Mouse (Mus musculus) small intestine, adult 2 months (tissue): ENCODE measurements around the gene 1700129C05Rik. TPM values are rescaled to one million over a fixed set of nuclear protein-coding genes. Genes with fewer than 3 reads are reported as not detected.

Experiments
- H3K27ac ChIP-seq: fragments of 200-500 bp; 2 replicates; pipeline ENCODE4 v1.5.1; 2012; ENCODE audit warnings: low read depth, low read length, control low read depth, inconsistent platforms; ENCODE audit not compliant: insufficient read depth
- H3K27me3 ChIP-seq: fragments of 200-500 bp; 2 replicates; pipeline ENCODE4 v1.6.1; 2012; ENCODE audit warnings: mild to moderate bottlenecking, moderate library complexity, low read length, inconsistent platforms; ENCODE audit not compliant: control insufficient read depth, insufficient read depth
- H3K36me3 ChIP-seq: fragments of 200-500 bp; 2 replicates; pipeline ENCODE4 v1.6.1; 2012; ENCODE audit warnings: mild to moderate bottlenecking, low read length, control low read depth, inconsistent platforms; ENCODE audit not compliant: control insufficient read depth, insufficient read depth
- H3K4me1 ChIP-seq: fragments of 200-500 bp; 2 replicates; pipeline ENCODE4 v1.6.1; 2012; ENCODE audit warnings: low read length, inconsistent platforms, mixed read lengths; ENCODE audit not compliant: control insufficient read depth, insufficient read depth, insufficient read length
- H3K4me3 ChIP-seq: fragments of 200-500 bp; 2 replicates; pipeline ENCODE4 v1.5.1; 2012; ENCODE audit warnings: low read depth, mild to moderate bottlenecking, control low read depth, inconsistent platforms, low read length, moderate library complexity
- CTCF ChIP-seq: fragments of 200-500 bp; IDR thresholded peaks from 2 replicates; pipeline ENCODE4 v1.5.1; 2012; ENCODE audit warnings: low read depth, mild to moderate bottlenecking, control low read depth, inconsistent platforms, low read length, moderate library complexity, mixed read lengths; ENCODE audit not compliant: insufficient replicate concordance, insufficient read length; ENCODE audit errors: extremely low read depth
- POLR2A ChIP-seq: fragments of 200-500 bp; IDR thresholded peaks from 2 replicates; pipeline ENCODE4 v1.6.1; 2012; ENCODE audit warnings: low read depth, mild to moderate bottlenecking, control low read depth, inconsistent platforms, low read length, moderate library complexity
- WGBS: fragments of 180-500 bp; shearing (Covaris S2); methylation state at CpG from one replicate; pipeline ENCODE4 v1.1.7; 2018; 5-methylcytosine and 5-hydroxymethylcytosine counted together
- polyA plus RNA-seq: library from polyadenylated mRNA; depleted of rRNA; stranded (reverse); fragments of >200 nt; gene quantifications from 2 replicates; pipeline ENCODE4 v1.2.3, GENCODE M21; 2012; rRNA removed

1700129C05Rik gene
- not detected in 2 replicates for polyA plus RNA-seq

GRCm38 (mm10) chr14:59142793-59143192 lies at the start of gene 1700129C05Rik:
TSS of gene 1700129C05Rik (minus strand) at chr14:59142893.
- H3K27ac ChIP-seq: no peak within 1 kb of the TSS
- 97% methylated on average over 4 of the region's 4 CpGs for WGBS
- no peaks in the 10 kb centered on the region for H3K27me3 ChIP-seq
- H3K4me3 ChIP-seq: no peak within 1 kb of the TSS
- no peaks in the 10 kb centered on the region for H3K36me3 ChIP-seq
- no peak for TF ChIP-seq CTCF
- no peak for TF ChIP-seq POLR2A
- no peaks in the 10 kb centered on the region for H3K4me1 ChIP-seq

GRCm38 (mm10) chr14:59186121-59186520 lies 43.4 kb upstream of the 1700129C05Rik start:
- 92% methylated on average over 2 of the region's 2 CpGs for WGBS
- Histone ChIP-seq H3K36me3 (no peaks in the 10 kb centered on the region), H3K4me3 (no peak overlapping the region)

GRCm38 (mm10) chr14:59185514-59185913 lies 42.8 kb upstream of the 1700129C05Rik start:
- H3K36me3 ChIP-seq: no peaks in the 10 kb centered on the region
- H3K27ac ChIP-seq: no peak overlapping the region
- H3K27me3 ChIP-seq: no peaks in the 10 kb centered on the region
- TF ChIP-seq POLR2A: no peak
- TF ChIP-seq CTCF: no peak
- H3K4me3 ChIP-seq: no peak overlapping the region
- no peaks in the 10 kb centered on the region for H3K4me1 ChIP-seq

More at GRCm38 (mm10) chr14:59186121-59186520, 43.4 kb upstream of the 1700129C05Rik start:
- Histone ChIP-seq H3K27ac (no peak overlapping the region), H3K27me3 (no peaks in the 10 kb centered on the region), H3K4me1 (no peaks in the 10 kb centered on the region)
- TF ChIP-seq CTCF (no peak), POLR2A (no peak)

- TF ChIP-seq CTCF (no peak), POLR2A (no peak)
- H3K4me1 ChIP-seq: no peaks in the 10 kb centered on the region; the same call in 1 of the 2 replicates
- no peaks in the 10 kb centered on the region for H3K27me3 ChIP-seq
- H3K36me3 ChIP-seq: no peaks in the 10 kb centered on the region
- 80% methylated on average over 2 of the region's 2 CpGs for WGBS
- no peak overlapping the region for H3K27ac ChIP-seq
- H3K4me3 ChIP-seq: no peak overlapping the region
These were observed 40.0 kb upstream of the 1700129C05Rik start for GRCm38 (mm10) chr14:59182732-59183131.

DNA sequence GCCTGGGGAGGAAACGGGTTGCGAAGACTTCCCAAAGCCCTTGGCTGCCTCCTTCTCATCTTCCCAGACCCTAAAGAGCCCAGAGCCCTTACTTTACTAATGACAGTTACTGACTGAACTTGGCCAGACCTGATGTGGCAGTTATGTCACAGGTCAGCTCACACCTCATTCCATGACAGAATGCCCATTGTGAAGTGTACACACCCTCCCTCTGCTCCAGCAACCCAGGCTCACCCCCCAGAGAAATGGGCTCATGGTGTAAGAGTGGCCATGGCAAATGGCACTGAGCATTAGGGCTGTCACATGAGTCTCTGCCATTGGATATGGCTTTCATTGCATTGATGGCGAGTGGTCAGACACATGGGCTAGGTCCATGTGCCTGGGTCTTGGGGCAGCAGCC lies 36.0 kb upstream of the 1700129C05Rik start, which contains the start of gene Gm5142:
Gene Gm5142 (minus strand): TSS at position 101 of the 400 bp plus-strand sequence.
- Histone ChIP-seq H3K4me1 (no peaks in the 10 kb centered on the region; the same call in 1 of the 2 replicates), H3K4me3 (no peak within 1 kb of the TSS), H3K27me3 (no peaks in the 10 kb centered on the region), H3K27ac (no peak within 1 kb of the TSS), H3K36me3 (no peaks in the 10 kb centered on the region)
- TF ChIP-seq CTCF: no peak
- TF ChIP-seq POLR2A: no peak
- 96% methylated on average over 3 of the region's 3 CpGs for WGBS

DNA sequence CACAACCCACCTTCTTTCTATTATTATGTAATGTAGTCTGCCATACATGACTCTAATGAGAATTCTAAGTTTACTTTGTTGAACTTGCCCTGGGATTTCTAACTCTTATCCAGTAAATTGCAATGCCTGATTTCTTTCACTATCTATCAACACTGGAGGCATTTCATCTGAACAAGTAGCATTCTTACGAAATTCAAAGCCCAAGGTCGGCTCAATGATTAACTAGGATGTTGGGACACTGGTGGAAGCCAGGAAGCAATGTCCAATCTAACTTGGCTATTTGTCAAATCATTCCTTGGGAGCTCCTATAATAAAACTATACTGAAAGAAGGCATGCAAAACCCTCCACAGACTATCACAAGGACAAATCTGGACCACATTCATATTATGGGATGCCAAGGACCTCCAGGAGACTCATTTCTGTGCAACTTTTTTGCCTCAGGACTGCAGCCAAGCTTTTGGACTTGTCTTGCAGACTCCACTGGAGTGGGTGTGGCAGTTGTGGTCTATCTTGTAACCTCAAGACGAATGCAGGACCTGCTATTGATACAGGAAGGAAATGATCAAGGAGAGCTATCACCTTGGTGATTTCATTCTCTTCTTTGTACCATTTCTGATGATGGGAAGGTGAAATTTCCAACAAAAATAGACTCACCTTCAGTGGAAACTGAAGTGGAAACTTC lies 14.5 kb upstream of the 1700129C05Rik start:
- Histone ChIP-seq H3K4me1 (peaks cover 6% of the 10 kb centered on the region; the same call in 1 of the 2 replicates), H3K27me3 (no peaks in the 10 kb centered on the region), H3K36me3 (no peaks in the 10 kb centered on the region), H3K27ac (peak overlapping the region; percentile 77; the same call in 1 of the 2 replicates), H3K4me3 (no peak overlapping the region)
- 16% methylated on average over 3 of the region's 3 CpGs for WGBS
- TF ChIP-seq CTCF (no peak), POLR2A (no peak)

GRCm38 (mm10) chr14:59155589-59155988 lies 12.9 kb upstream of the 1700129C05Rik start:
- Histone ChIP-seq H3K36me3 (no peaks in the 10 kb centered on the region), H3K27me3 (no peaks in the 10 kb centered on the region), H3K27ac (no peak overlapping the region), H3K4me3 (no peak overlapping the region), H3K4me1 (peaks cover 6% of the 10 kb centered on the region; the same call in 1 of the 2 replicates)
- WGBS: 49% methylated on average over 2 of the region's 2 CpGs
- no peak for TF ChIP-seq POLR2A
- no peak for TF ChIP-seq CTCF
